In the genomic region with DNA sequence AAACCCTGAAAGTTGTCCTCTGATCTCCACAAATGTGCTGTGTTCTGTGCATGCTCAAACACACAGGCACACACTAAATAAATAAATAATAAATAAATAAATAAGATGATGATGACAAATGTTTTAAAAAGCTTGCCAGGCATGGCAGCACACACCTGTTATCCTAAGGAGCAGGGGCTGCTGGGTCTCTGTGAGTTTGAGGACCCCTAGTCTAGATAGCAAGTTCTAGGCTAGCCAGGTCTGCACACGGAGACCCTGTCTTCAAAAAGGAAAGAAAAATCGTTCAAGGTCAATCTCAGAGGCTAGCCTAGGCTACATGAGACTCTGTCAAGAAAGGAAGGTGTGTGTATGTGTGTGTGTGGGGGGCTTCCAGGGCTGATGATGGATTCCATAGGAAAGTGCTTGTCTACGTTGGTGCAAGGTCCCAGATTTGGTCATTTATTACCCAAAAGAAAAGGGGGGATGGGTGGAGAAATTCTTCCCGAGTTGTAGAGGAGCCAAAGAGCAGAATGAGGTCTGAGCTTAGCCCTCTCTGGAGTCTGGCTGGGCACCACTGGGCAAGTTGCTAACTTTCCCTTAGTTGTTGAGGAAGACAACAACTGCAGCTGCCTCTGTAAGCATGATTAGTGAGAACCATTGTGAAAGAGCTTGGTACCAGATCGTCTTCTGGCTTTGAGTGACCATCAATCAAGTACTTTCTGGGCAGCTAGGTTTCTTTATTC, we compare ENCODE assay signal across 8 mouse cellular contexts. TPM values are rescaled to one million over a fixed set of nuclear protein-coding genes. Genes with fewer than 3 reads are reported as not detected.
DNase-seq lines count a peak whose midpoint lies in the region; ATAC-seq and TF ChIP-seq lines count a peak whose summit lies in the region.

No protein-coding gene starts in this region.

- TF ChIP-seq CTCF in hindbrain, postnatal 0 days (IDR thresholded peaks at IDR 0.05; ENCODE audit: low read depth): no peak
- TF ChIP-seq CTCF in MEL (IDR thresholded peaks at IDR 0.05 in 2 of 3, conservative IDR thresholded peaks at IDR 0.05 in 1 of 3; ENCODE audit: control insufficient read depth in 1 of 3, insufficient read depth in 1 of 3, low read depth in 2 of 3, low read length in 3 of 3, poor library complexity in 1 of 3, severe bottlenecking in 1 of 3): no peak

- H3K9me3 ChIP-seq in hindbrain, embryonic 15.5 days: no peaks in the 10 kb centered on the region
- H3K9me3 ChIP-seq in hindbrain, postnatal 0 days (ENCODE audit: low read length): no peaks in the 10 kb centered on the region
- H3K9me3 ChIP-seq in MEL (replicated peaks; ENCODE audit: insufficient read depth, low read length): no peaks in the 10 kb centered on the region
- H3K9me3 ChIP-seq in embryonic facial prominence, embryonic 14.5 days (ENCODE audit: control insufficient read depth, low read length): no peaks in the 10 kb centered on the region
- no peaks in the 10 kb centered on the region for H3K9me3 ChIP-seq in liver, embryonic 11.5 days (ENCODE audit: control insufficient read depth, low read length)

- TF ChIP-seq POLR2A in MEL (IDR thresholded peaks at IDR 0.05; ENCODE audit: control insufficient read depth in 1 of 2, insufficient read depth in 1 of 2, low read depth in 1 of 2, low read length in 2 of 2, poor library complexity in 1 of 2): no peak

- TF ChIP-seq EP300 in MEL (IDR thresholded peaks at IDR 0.05; ENCODE audit: low read depth in 1 of 2, low read length in 2 of 2): no peak

- H3K4me2 ChIP-seq in hindbrain, embryonic 15.5 days: peak overlapping the region; percentile 77; the same call in 1 of the 2 replicates
- no peak overlapping the region for H3K4me2 ChIP-seq in hindbrain, postnatal 0 days (ENCODE audit: low read depth, low read length)
- H3K4me2 ChIP-seq in embryonic facial prominence, embryonic 14.5 days (ENCODE audit: low read depth, low read length): peak overlapping the region; percentile 77
- peak overlapping the region; percentile 73 for H3K4me2 ChIP-seq in liver, embryonic 11.5 days

- no peak for ATAC-seq in hindbrain, embryonic 15.5 days (ENCODE audit: low FRiP score, low read depth)
- ATAC-seq in hindbrain, postnatal 0 days: no peak
- ATAC-seq in embryonic facial prominence, embryonic 14.5 days (ENCODE audit: low read depth): no peak
- ATAC-seq in liver, embryonic 11.5 days (replicated peaks; ENCODE audit: low FRiP score): no peak

- H3K36me3 ChIP-seq in hindbrain, embryonic 15.5 days: no peaks in the 10 kb centered on the region
- no peaks in the 10 kb centered on the region for H3K36me3 ChIP-seq in hindbrain, postnatal 0 days (ENCODE audit: insufficient read depth, low read length)
- H3K36me3 ChIP-seq in MEL (ENCODE audit: control insufficient read depth in 1 of 2, insufficient read depth in 2 of 2, low read length in 2 of 2): peaks cover 0 to 20% of the 10 kb centered on the region in 2 experiments; a peak in 2 of 4 replicates
- H3K36me3 ChIP-seq in embryonic facial prominence, embryonic 14.5 days (ENCODE audit: control insufficient read depth, insufficient read depth, low read length): no peaks in the 10 kb centered on the region
- H3K36me3 ChIP-seq in liver, embryonic 11.5 days (ENCODE audit: control insufficient read depth, insufficient read depth, low read length): no peaks in the 10 kb centered on the region; the same call in 1 of the 2 replicates

- no peak overlapping the region for H3K4me3 ChIP-seq in hindbrain, embryonic 15.5 days
- no peak overlapping the region for H3K4me3 ChIP-seq in hindbrain, postnatal 0 days (ENCODE audit: low read length)
- H3K4me3 ChIP-seq in MEL (ENCODE audit: control insufficient read depth in 1 of 2, insufficient read depth in 1 of 2, low read depth in 2 of 2, low read length in 2 of 2): no peak overlapping the region
- no peak overlapping the region for H3K4me3 ChIP-seq in embryonic facial prominence, embryonic 14.5 days (ENCODE audit: low read depth, low read length)
- no peak overlapping the region for H3K4me3 ChIP-seq in liver, embryonic 11.5 days (ENCODE audit: low read depth, low read length)

- WGBS in hindbrain, embryonic 15.5 days: 67% methylated on average over 5 of the region's 5 CpGs
- 69% methylated on average over 5 of the region's 5 CpGs for WGBS in hindbrain, postnatal 0 days
- WGBS in embryonic facial prominence, embryonic 14.5 days: 71% methylated on average over 5 of the region's 5 CpGs
- 51% methylated on average over 5 of the region's 5 CpGs for WGBS in liver, embryonic 11.5 days

- DNase-seq in hindbrain, postnatal 0 days (ENCODE audit: low spot score): no peak
- DNase-seq in MEL (ENCODE audit: low read depth, low spot score): no peak
- no peak for DNase-seq in embryonic facial prominence, embryonic 14.5 days (ENCODE audit: low spot score)
- DNase-seq in liver, embryonic 11.5 days (ENCODE audit: low spot score): no peak
- DNase-seq in adrenal gland, postnatal 36 days: no peak
- DNase-seq in right cerebral cortex, postnatal 36 days (ENCODE audit: low spot score in 2 of 2): no peak
- DNase-seq in layer of hippocampus, adult 11-12 months (ENCODE audit: low spot score): no peak

- H3K27ac ChIP-seq in hindbrain, embryonic 15.5 days (replicated peaks): no peak overlapping the region
- no peak overlapping the region for H3K27ac ChIP-seq in hindbrain, postnatal 0 days
- H3K27ac ChIP-seq in MEL (ENCODE audit: control insufficient read depth, low read depth, low read length): no peak overlapping the region
- H3K27ac ChIP-seq in embryonic facial prominence, embryonic 14.5 days (replicated peaks; ENCODE audit: low read depth, low read length): no peak overlapping the region
- no peak overlapping the region for H3K27ac ChIP-seq in liver, embryonic 11.5 days (ENCODE audit: low read depth, low read length)

- no peak overlapping the region for H3K9ac ChIP-seq in hindbrain, embryonic 15.5 days
- H3K9ac ChIP-seq in hindbrain, postnatal 0 days (replicated peaks; ENCODE audit: low read length): no peak overlapping the region
- no peak overlapping the region for H3K9ac ChIP-seq in MEL (ENCODE audit: control insufficient read depth, low read depth, low read length, poor library complexity, severe bottlenecking)
- no peak overlapping the region for H3K9ac ChIP-seq in embryonic facial prominence, embryonic 14.5 days (ENCODE audit: low read depth, low read length)
- H3K9ac ChIP-seq in liver, embryonic 11.5 days (ENCODE audit: low read depth, low read length): no peak overlapping the region

- H3K4me1 ChIP-seq in hindbrain, embryonic 15.5 days (replicated peaks): peaks cover 59% of the 10 kb centered on the region
- peaks cover 31% of the 10 kb centered on the region for H3K4me1 ChIP-seq in hindbrain, postnatal 0 days (ENCODE audit: insufficient read depth, low read length)
- H3K4me1 ChIP-seq in MEL (ENCODE audit: control insufficient read depth in 1 of 2, insufficient read depth in 2 of 2, low read length in 2 of 2): peaks cover 0 to 43% of the 10 kb centered on the region in 2 experiments; a peak in 2 of 4 replicates
- H3K4me1 ChIP-seq in embryonic facial prominence, embryonic 14.5 days (ENCODE audit: control insufficient read depth, insufficient read depth, low read length): peaks cover 43% of the 10 kb centered on the region
- peaks cover 37% of the 10 kb centered on the region for H3K4me1 ChIP-seq in liver, embryonic 11.5 days (replicated peaks; ENCODE audit: control insufficient read depth, insufficient read depth, low read length)

- no peaks in the 10 kb centered on the region for H3K79me2 ChIP-seq in MEL (ENCODE audit: control insufficient read depth, insufficient read depth, low read length, poor library complexity)

- H3K27me3 ChIP-seq in hindbrain, embryonic 15.5 days: no peaks in the 10 kb centered on the region
- H3K27me3 ChIP-seq in hindbrain, postnatal 0 days (ENCODE audit: insufficient read depth, low read length): no peaks in the 10 kb centered on the region
- H3K27me3 ChIP-seq in MEL (ENCODE audit: control insufficient read depth in 1 of 2, insufficient read depth in 2 of 2, low read length in 2 of 2): no peaks in the 10 kb centered on the region
- no peaks in the 10 kb centered on the region for H3K27me3 ChIP-seq in embryonic facial prominence, embryonic 14.5 days (replicated peaks; ENCODE audit: control insufficient read depth, insufficient read depth, low read length)
- no peaks in the 10 kb centered on the region for H3K27me3 ChIP-seq in liver, embryonic 11.5 days (replicated peaks; ENCODE audit: control insufficient read depth, insufficient read depth, low read length)

- TF ChIP-seq RAD21 in MEL (IDR thresholded peaks at IDR 0.05; ENCODE audit: low read depth, low read length): no peak

RNA-seq across cellular contexts. Expression of gene Jup, which starts 3.0 kb away (rescaled TPM):
- polyA plus RNA-seq in hindbrain, embryonic 15.5 days (2015; fragmentation: Nextera tagmentation; extraction: Ambion mirVana): 73.2 and 78.1 TPM in 2 replicates
- 105 and 119 TPM in 2 replicates for total RNA-seq in hindbrain, postnatal 0 days (2014; rRNA removed)
- 42.7 and 49.8 TPM in 2 replicates for polyA plus RNA-seq in hindbrain, postnatal 0 days (2015; fragmentation: Nextera tagmentation; extraction: Ambion mirVana)
- 1.0 and 1.4 TPM in 2 replicates for total RNA-seq in MEL (2012; rRNA removed)
- 1 to 10 TPM in 1 of 2 experiments, not detected in 1; 8.5 TPM for polyA plus RNA-seq in MEL (2012; ENCODE audit: insufficient read depth in 1 of 2, insufficient read length in 2 of 2, low read depth in 1 of 2, low replicate concordance in 2 of 2, missing spikeins in 1 of 2)
- polyA plus RNA-seq in embryonic facial prominence, embryonic 14.5 days (2014; fragmentation: Nextera tagmentation; extraction: Ambion mirVana): 107 and 116 TPM in 2 replicates
- polyA plus RNA-seq in liver, embryonic 11.5 days (2014; fragmentation: Nextera tagmentation; extraction: Ambion mirVana): 38.8 and 41.6 TPM in 2 replicates
- total RNA-seq in adrenal gland, postnatal 36 days (2021): 10 to 100 TPM; 73.9 to 87.1 TPM

RNA-seq across cellular contexts. Expression of gene P3h4, which starts 20.1 kb away (rescaled TPM):
- 21.2 and 25.5 TPM in 2 replicates for polyA plus RNA-seq in hindbrain, embryonic 15.5 days (2015; fragmentation: Nextera tagmentation; extraction: Ambion mirVana)
- 23.9 and 28.2 TPM in 2 replicates for total RNA-seq in hindbrain, postnatal 0 days (2014; rRNA removed)
- polyA plus RNA-seq in hindbrain, postnatal 0 days (2015; fragmentation: Nextera tagmentation; extraction: Ambion mirVana): 20.7 and 22.0 TPM in 2 replicates
- total RNA-seq in MEL (2012; rRNA removed): not detected in 2 replicates
- polyA plus RNA-seq in MEL (2012; ENCODE audit: insufficient read depth in 1 of 2, insufficient read length in 2 of 2, low read depth in 1 of 2, low replicate concordance in 2 of 2, missing spikeins in 1 of 2): under 1 TPM in 1 of 2 experiments, not detected in 1; 0.88 TPM
- 92.8 and 100 TPM in 2 replicates for polyA plus RNA-seq in embryonic facial prominence, embryonic 14.5 days (2014; fragmentation: Nextera tagmentation; extraction: Ambion mirVana)
- 24.5 and 25.8 TPM in 2 replicates for polyA plus RNA-seq in liver, embryonic 11.5 days (2014; fragmentation: Nextera tagmentation; extraction: Ambion mirVana)
- 10 to 100 TPM; 26.3 to 40.5 TPM for total RNA-seq in adrenal gland, postnatal 36 days (2021)

RNA-seq across cellular contexts. Expression of gene Fkbp10, which starts 21.0 kb away (rescaled TPM):
- 26.6 and 27.1 TPM in 2 replicates for polyA plus RNA-seq in hindbrain, embryonic 15.5 days (2015; fragmentation: Nextera tagmentation; extraction: Ambion mirVana)
- total RNA-seq in hindbrain, postnatal 0 days (2014; rRNA removed): 34.6 and 41.1 TPM in 2 replicates
- 27.0 and 27.4 TPM in 2 replicates for polyA plus RNA-seq in hindbrain, postnatal 0 days (2015; fragmentation: Nextera tagmentation; extraction: Ambion mirVana)
- 0.19 TPM in 1 of 2 replicates, not detected in the other for total RNA-seq in MEL (2012; rRNA removed)
- polyA plus RNA-seq in MEL (2012; ENCODE audit: insufficient read depth in 1 of 2, insufficient read length in 2 of 2, low read depth in 1 of 2, low replicate concordance in 2 of 2, missing spikeins in 1 of 2): under 1 TPM in 1 of 2 experiments, not detected in 1; 0.28 TPM
- polyA plus RNA-seq in embryonic facial prominence, embryonic 14.5 days (2014; fragmentation: Nextera tagmentation; extraction: Ambion mirVana): 208 TPM in 2 replicates
- 39.9 and 43.2 TPM in 2 replicates for polyA plus RNA-seq in liver, embryonic 11.5 days (2014; fragmentation: Nextera tagmentation; extraction: Ambion mirVana)
- total RNA-seq in adrenal gland, postnatal 36 days (2021): 10 to 100 TPM; 23.7 to 27.2 TPM

RNA-seq across cellular contexts. Expression of gene Hap1, which starts 38.6 kb away (rescaled TPM):
- 253 and 256 TPM in 2 replicates for polyA plus RNA-seq in hindbrain, embryonic 15.5 days (2015; fragmentation: Nextera tagmentation; extraction: Ambion mirVana)
- 530 and 555 TPM in 2 replicates for total RNA-seq in hindbrain, postnatal 0 days (2014; rRNA removed)
- 344 and 395 TPM in 2 replicates for polyA plus RNA-seq in hindbrain, postnatal 0 days (2015; fragmentation: Nextera tagmentation; extraction: Ambion mirVana)
- total RNA-seq in MEL (2012; rRNA removed): 6.6 and 10.9 TPM in 2 replicates
- 10 to 100 TPM in 1 of 2 experiments, not detected in 1; 34.8 TPM for polyA plus RNA-seq in MEL (2012; ENCODE audit: insufficient read depth in 1 of 2, insufficient read length in 2 of 2, low read depth in 1 of 2, low replicate concordance in 2 of 2, missing spikeins in 1 of 2)
- polyA plus RNA-seq in embryonic facial prominence, embryonic 14.5 days (2014; fragmentation: Nextera tagmentation; extraction: Ambion mirVana): 3.2 and 4.4 TPM in 2 replicates
- 0.82 and 1.5 TPM in 2 replicates for polyA plus RNA-seq in liver, embryonic 11.5 days (2014; fragmentation: Nextera tagmentation; extraction: Ambion mirVana)
- total RNA-seq in adrenal gland, postnatal 36 days (2021): 10 to 100 TPM; 36.0 to 43.8 TPM

RNA-seq across cellular contexts. Expression of gene Nt5c3b, which starts 47.1 kb away (rescaled TPM):
- 112 and 114 TPM in 2 replicates for polyA plus RNA-seq in hindbrain, embryonic 15.5 days (2015; fragmentation: Nextera tagmentation; extraction: Ambion mirVana)
- total RNA-seq in hindbrain, postnatal 0 days (2014; rRNA removed): 59.2 and 61.7 TPM in 2 replicates
- polyA plus RNA-seq in hindbrain, postnatal 0 days (2015; fragmentation: Nextera tagmentation; extraction: Ambion mirVana): 106 and 108 TPM in 2 replicates
- 58.0 and 61.3 TPM in 2 replicates for total RNA-seq in MEL (2012; rRNA removed)
- polyA plus RNA-seq in MEL (2012; ENCODE audit: insufficient read depth in 1 of 2, insufficient read length in 2 of 2, low read depth in 1 of 2, low replicate concordance in 2 of 2, missing spikeins in 1 of 2): 100 to 1,000 TPM in 1 of 2 experiments, 10 to 100 TPM in 1; 79.2 to 287 TPM
- polyA plus RNA-seq in embryonic facial prominence, embryonic 14.5 days (2014; fragmentation: Nextera tagmentation; extraction: Ambion mirVana): 108 and 127 TPM in 2 replicates
- 70.4 and 74.0 TPM in 2 replicates for polyA plus RNA-seq in liver, embryonic 11.5 days (2014; fragmentation: Nextera tagmentation; extraction: Ambion mirVana)
- 10 to 100 TPM; 53.8 to 58.2 TPM for total RNA-seq in adrenal gland, postnatal 36 days (2021)

Comparison
In these comparisons a context has a peak if more than half of its experiments do, and no peak if none do; other contexts are left out.
1. RNA of gene P3h4, which starts 20.1 kb away (polyA plus RNA-seq): 92.8 to 100 TPM in embryonic facial prominence, embryonic 14.5 days, 24.5 to 25.8 TPM in liver, embryonic 11.5 days, 21.2 to 25.5 TPM in hindbrain, embryonic 15.5 days and 20.7 to 22.0 TPM in hindbrain, postnatal 0 days; 0.88 TPM in MEL; every median in the first group is over 10 times any median in the second.
2. RNA of gene Fkbp10, which starts 21.0 kb away (polyA plus RNA-seq): 208 TPM in embryonic facial prominence, embryonic 14.5 days, 39.9 to 43.2 TPM in liver, embryonic 11.5 days, 26.6 to 27.1 TPM in hindbrain, embryonic 15.5 days and 27.0 to 27.4 TPM in hindbrain, postnatal 0 days; 0.28 TPM in MEL; every median in the first group is over 10 times any median in the second.